ENCODE assay signal across 12 mouse cellular contexts in genomic region chr8:95025421-95025820, GRCm38 (mm10). TPM values are rescaled to one million over a fixed set of nuclear protein-coding genes. Genes with fewer than 3 reads are reported as not detected.
DNase-seq lines count a peak whose midpoint lies in the region; ATAC-seq and TF ChIP-seq lines count a peak whose summit lies in the region.
"Had no signal": no experiment of that assay in that cellular context is flagged by ENCODE, and none has a peak within 500 bp of the region (broad histone marks: within the 10 kb centered on the region; RNA-seq: fewer than 3 reads in every experiment).

No protein-coding gene starts in this region.

- H3K4me1 ChIP-seq in liver, adult 2 months (ENCODE audit: control insufficient read depth, insufficient read depth, low read length) = 0 out of 2 replicates have a peak, but pooled peaks cover 3% of the 10 kb centered on the region
- H3K4me1 ChIP-seq in liver, embryonic 11.5 days (replicated peaks; ENCODE audit: control insufficient read depth, insufficient read depth, low read length) = peaks cover 9% of the 10 kb centered on the region
- H3K4me1 ChIP-seq: embryonic facial prominence, embryonic 15.5 days had no signal

- no peaks in the 10 kb centered on the region for H3K36me3 ChIP-seq in liver, adult 2 months (ENCODE audit: control insufficient read depth, insufficient read depth, low read length)
- H3K36me3 ChIP-seq in liver, embryonic 11.5 days (ENCODE audit: control insufficient read depth, insufficient read depth, low read length) = no peaks in the 10 kb centered on the region
- H3K36me3 ChIP-seq: embryonic facial prominence, embryonic 15.5 days; G1E; midbrain, embryonic 12.5 days had no signal

- H3K27me3 ChIP-seq in liver, adult 2 months (ENCODE audit: control insufficient read depth, insufficient read depth, low read length) = 0 out of 2 replicates have a peak, but pooled peaks cover 2% of the 10 kb centered on the region
- no peaks in the 10 kb centered on the region for H3K27me3 ChIP-seq in liver, embryonic 11.5 days (replicated peaks; ENCODE audit: control insufficient read depth, insufficient read depth, low read length)
- H3K27me3 ChIP-seq: embryonic facial prominence, embryonic 15.5 days; midbrain, embryonic 12.5 days had no signal

- H3K9me3 ChIP-seq in liver, embryonic 11.5 days (ENCODE audit: control insufficient read depth, low read length) = 0 out of 2 replicates have a peak, but pooled peaks cover 2% of the 10 kb centered on the region
- H3K9me3 ChIP-seq: embryonic facial prominence, embryonic 15.5 days; midbrain, embryonic 12.5 days had no signal

- no peaks in the 10 kb centered on the region for H3K79me2 ChIP-seq in liver, adult 2 months (ENCODE audit: control insufficient read depth, insufficient read depth, low read length)

- ATAC-seq in cerebellum, adult (ENCODE audit: insufficient number of reproducible peaks, low FRiP score, low TSS enrichment) = no peak
- ATAC-seq in liver, embryonic 11.5 days (replicated peaks; ENCODE audit: low FRiP score) = no peak

- no peak overlapping the region for H3K9ac ChIP-seq in liver, adult 2 months (ENCODE audit: low read depth, low read length)
- H3K9ac ChIP-seq in liver, embryonic 11.5 days (ENCODE audit: low read depth, low read length) = no peak overlapping the region
- H3K9ac ChIP-seq: embryonic facial prominence, embryonic 15.5 days; midbrain, embryonic 12.5 days had no signal

- TF ChIP-seq POLR2A in liver, adult 2 months (IDR thresholded peaks at IDR 0.05; ENCODE audit: extremely low read depth, insufficient read depth, low read length) = no peak

- no peak overlapping the region for H3K4me2 ChIP-seq in liver, embryonic 11.5 days
- H3K4me2 ChIP-seq: embryonic facial prominence, embryonic 15.5 days; midbrain, embryonic 12.5 days had no signal

- H3K4me3 ChIP-seq in liver, adult 2 months (ENCODE audit: insufficient read depth, low read depth, low read length) = no peak overlapping the region
- no peak overlapping the region for H3K4me3 ChIP-seq in liver, embryonic 11.5 days (ENCODE audit: low read depth, low read length)
- H3K4me3 ChIP-seq: embryonic facial prominence, embryonic 15.5 days; midbrain, embryonic 12.5 days had no signal

- no peak overlapping the region for H3K27ac ChIP-seq in liver, adult 2 months (replicated peaks; ENCODE audit: insufficient read depth, low read depth, low read length)
- no peak overlapping the region for H3K27ac ChIP-seq in liver, embryonic 11.5 days (ENCODE audit: low read depth, low read length)
- H3K27ac ChIP-seq: embryonic facial prominence, embryonic 15.5 days; midbrain, embryonic 12.5 days had no signal

- WGBS in liver, adult 2 months = 55% methylated on average over 2 of the region's 2 CpGs
- WGBS in liver, embryonic 11.5 days = 66% methylated on average over 2 of the region's 2 CpGs

- DNase-seq in cerebellum, postnatal 10 days = peak; percentile 64 to 77
- DNase-seq in liver, adult 2 months (ENCODE audit: extremely low read depth, low read depth, low spot score) = no peak
- no peak for DNase-seq in liver, embryonic 11.5 days (ENCODE audit: low spot score)
- peak; percentile 70 for DNase-seq in ZHBTc4 (ENCODE audit: low read depth, low spot score)
- DNase-seq in mesoderm, embryonic 11.5 days (ENCODE audit: low read depth, low spot score) = peak; percentile 31
- DNase-seq in ovary, postnatal 14 days (ENCODE audit: low spot score) = no peak
- no peak for DNase-seq in layer of hippocampus, postnatal 36 days

- peak; percentile 39; the same call in 1 of the 2 replicates for TF ChIP-seq CTCF in liver, adult 2 months (IDR thresholded peaks at IDR 0.05; ENCODE audit: low read depth, low read length)

RNA-seq across cellular contexts. Expression of gene Adgrg3, which starts 7.9 kb away (rescaled TPM):
- total RNA-seq in liver, adult 2 months (2014; rRNA removed) = 3.0 and 5.0 TPM in 2 replicates
- 4.4 and 8.5 TPM in 2 replicates for polyA plus RNA-seq in liver, adult 2 months (2012; rRNA removed)
- 11.8 and 11.9 TPM in 2 replicates for polyA plus RNA-seq in liver, embryonic 11.5 days (2014; fragmentation: Nextera tagmentation; extraction: Ambion mirVana)
- under 1 TPM; 0.17 to 0.66 TPM for total RNA-seq in layer of hippocampus, postnatal 36 days (2021)

RNA-seq across cellular contexts. Expression of gene Drc7, which starts 29.5 kb away (rescaled TPM):
- not detected in 2 replicates for total RNA-seq in liver, adult 2 months (2014; rRNA removed)
- polyA plus RNA-seq in liver, adult 2 months (2012; rRNA removed) = not detected in 2 replicates
- 0.26 TPM in 1 of 2 replicates, not detected in the other for polyA plus RNA-seq in liver, embryonic 11.5 days (2014; fragmentation: Nextera tagmentation; extraction: Ambion mirVana)
- 1 to 10 TPM; 1.1 to 2.7 TPM for total RNA-seq in layer of hippocampus, postnatal 36 days (2021)
- polyA plus RNA-seq: G1E; midbrain, embryonic 12.5 days; stomach, embryonic 14.5 days had no signal

RNA-seq across cellular contexts. Expression of gene Adgrg1, which starts 50.9 kb away (rescaled TPM):
- 0.55 and 2.3 TPM in 2 replicates for total RNA-seq in liver, adult 2 months (2014; rRNA removed)
- 3.0 and 4.2 TPM in 2 replicates for polyA plus RNA-seq in liver, adult 2 months (2012; rRNA removed)
- polyA plus RNA-seq in liver, embryonic 11.5 days (2014; fragmentation: Nextera tagmentation; extraction: Ambion mirVana) = 125 and 137 TPM in 2 replicates
- 100 to 1,000 TPM in 1 of 2 experiments, 10 to 100 TPM in 1; 79.5 to 104 TPM for total RNA-seq in layer of hippocampus, postnatal 36 days (2021)

RNA-seq across cellular contexts. Expression of gene Katnb1, which starts 55.6 kb away (rescaled TPM):
- 1.2 and 1.3 TPM in 2 replicates for total RNA-seq in liver, adult 2 months (2014; rRNA removed)
- 2.5 and 3.2 TPM in 2 replicates for polyA plus RNA-seq in liver, adult 2 months (2012; rRNA removed)
- polyA plus RNA-seq in liver, embryonic 11.5 days (2014; fragmentation: Nextera tagmentation; extraction: Ambion mirVana) = 25.1 and 26.6 TPM in 2 replicates
- 10 to 100 TPM; 36.0 to 40.4 TPM for total RNA-seq in layer of hippocampus, postnatal 36 days (2021)

Comparison
In these comparisons a context has a peak if more than half of its experiments do, and no peak if none do; other contexts are left out.
1. DNase-seq: peak in cerebellum, postnatal 10 days (2 of 2), ZHBTc4 (single experiment) and mesoderm, embryonic 11.5 days (single experiment); none in liver, adult 2 months (single experiment), liver, embryonic 11.5 days (single experiment), ovary, postnatal 14 days (single experiment) and layer of hippocampus, postnatal 36 days (0 of 2).
2. RNA of gene Adgrg1, which starts 50.9 kb away (total RNA-seq): 79.5 to 104 TPM in layer of hippocampus, postnatal 36 days; 0.55 to 2.3 TPM in liver, adult 2 months; every median in the first group is over 10 times any median in the second.